Mouse (Mus musculus): ENCODE results near the gene Fibin. TPM values are rescaled to one million over a fixed set of nuclear protein-coding genes. Genes with fewer than 3 reads are reported as not detected.

Fibin gene
- total and polyA plus RNA-seq, 3 experiments: not detected

DNA sequence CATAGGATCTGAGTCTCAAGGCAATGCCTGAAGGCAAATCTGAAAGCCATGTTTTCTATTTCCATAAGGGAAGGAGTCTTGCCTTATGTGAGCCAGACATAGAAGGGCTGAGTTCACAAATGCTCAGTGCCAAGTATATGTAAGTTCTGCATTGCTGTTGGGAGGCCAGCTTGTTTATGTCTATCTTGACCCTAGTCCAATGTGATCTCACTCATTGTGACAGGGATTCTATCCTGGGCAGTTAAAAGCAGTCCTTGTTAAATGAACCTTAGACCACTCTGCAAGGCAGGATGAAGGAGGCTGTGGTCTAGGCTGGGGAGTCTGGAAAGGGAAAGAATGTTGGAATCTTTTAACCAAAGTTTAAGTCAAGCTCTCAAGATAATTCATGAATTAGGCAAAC is 45.8 kb upstream of the Fibin start:
- Histone ChIP-seq H3K79me2 (replicated peaks; ENCODE audit: control insufficient read depth, extremely low read depth, insufficient read depth, poor library complexity, severe bottlenecking) (no peaks in the 10 kb centered on the region), H3K4me2 (ENCODE audit: insufficient read depth, low read depth, poor library complexity, severe bottlenecking) (no peak overlapping the region), H3K36me3 (replicated peaks in 1 of 2; ENCODE audit: control insufficient read depth in 1 of 2, insufficient read depth in 1 of 2, low read length in 1 of 2) (no peaks in the 10 kb centered on the region), H3K9ac (ENCODE audit: insufficient read depth, low read depth) (no peak overlapping the region), H3K9me3 (replicated peaks; ENCODE audit: low read length) (peaks cover 41% of the 10 kb centered on the region), H3K27ac (ENCODE audit: insufficient read depth, low read depth) (no peak overlapping the region), H3K4me1 (ENCODE audit: control insufficient read depth in 1 of 2, insufficient read depth in 2 of 2) (no peaks in the 10 kb centered on the region), H3K4me3 (replicated peaks in 1 of 3; ENCODE audit: low read depth in 2 of 3, low read length in 2 of 3, poor library complexity in 1 of 3) (no peak overlapping the region), H3K27me3 (replicated peaks) (no peaks in the 10 kb centered on the region)
- TF ChIP-seq UBTF (IDR thresholded peaks at IDR 0.05; ENCODE audit: low read depth, low read length): no peak
- no peak for TF ChIP-seq KAT2A (IDR thresholded peaks at IDR 0.05; ENCODE audit: insufficient replicate concordance, low read length)
- TF ChIP-seq POLR2AphosphoS2 (IDR thresholded peaks at IDR 0.05; ENCODE audit: low read depth, low read length): no peak
- TF ChIP-seq ZMIZ1 (IDR thresholded peaks at IDR 0.05; ENCODE audit: low read depth, low read length): no peak
- TF ChIP-seq CTCF (conservative IDR thresholded peaks at IDR 0.05 in 1 of 2, IDR thresholded peaks at IDR 0.05 in 1 of 2; ENCODE audit: low read depth in 2 of 2, low read length in 2 of 2): no peak
- no peak for TF ChIP-seq MXI1 (IDR thresholded peaks at IDR 0.05; ENCODE audit: low read depth, low read length)
- no peak for TF ChIP-seq RCOR1 (conservative IDR thresholded peaks at IDR 0.05; ENCODE audit: low read depth, low read length)
- TF ChIP-seq E2F4 (IDR thresholded peaks at IDR 0.05; ENCODE audit: insufficient replicate concordance, low read depth, low read length): no peak
- TF ChIP-seq MAZ (IDR thresholded peaks at IDR 0.05; ENCODE audit: low read depth, low read length): no peak
- no peak for TF ChIP-seq ZC3H11A (IDR thresholded peaks at IDR 0.05; ENCODE audit: low read depth, low read length)
- TF ChIP-seq IRF4 (IDR thresholded peaks at IDR 0.05; ENCODE audit: low read depth, low read length): no peak
- no peak for TF ChIP-seq MAFK (IDR thresholded peaks at IDR 0.05; ENCODE audit: insufficient replicate concordance, low read length)
- TF ChIP-seq ZNF384 (IDR thresholded peaks at IDR 0.05; ENCODE audit: low read depth, low read length): no peak
- TF ChIP-seq SMC3 (IDR thresholded peaks at IDR 0.05; ENCODE audit: low read depth, low read length): no peak
- TF ChIP-seq NELFE (IDR thresholded peaks at IDR 0.05; ENCODE audit: low read depth, low read length): no peak
- no peak for TF ChIP-seq ETS1 (conservative IDR thresholded peaks at IDR 0.05; ENCODE audit: low read depth, low read length)
- DNase-seq (ENCODE audit: extremely low read depth): no peak
- in situ Hi-C loops (cut with MboI; ENCODE audit: low pct_ligation_motif_present, low pct_unique_long_range_greater_than_20kb, low sequenced_read_pairs) (no loop called here), dilution Hi-C loops (cut with MboI; ENCODE audit: extremely low pct_ligation_motif_present, extremely low pct_unique_long_range_greater_than_20kb, low sequenced_read_pairs) (no loop called here)

DNA sequence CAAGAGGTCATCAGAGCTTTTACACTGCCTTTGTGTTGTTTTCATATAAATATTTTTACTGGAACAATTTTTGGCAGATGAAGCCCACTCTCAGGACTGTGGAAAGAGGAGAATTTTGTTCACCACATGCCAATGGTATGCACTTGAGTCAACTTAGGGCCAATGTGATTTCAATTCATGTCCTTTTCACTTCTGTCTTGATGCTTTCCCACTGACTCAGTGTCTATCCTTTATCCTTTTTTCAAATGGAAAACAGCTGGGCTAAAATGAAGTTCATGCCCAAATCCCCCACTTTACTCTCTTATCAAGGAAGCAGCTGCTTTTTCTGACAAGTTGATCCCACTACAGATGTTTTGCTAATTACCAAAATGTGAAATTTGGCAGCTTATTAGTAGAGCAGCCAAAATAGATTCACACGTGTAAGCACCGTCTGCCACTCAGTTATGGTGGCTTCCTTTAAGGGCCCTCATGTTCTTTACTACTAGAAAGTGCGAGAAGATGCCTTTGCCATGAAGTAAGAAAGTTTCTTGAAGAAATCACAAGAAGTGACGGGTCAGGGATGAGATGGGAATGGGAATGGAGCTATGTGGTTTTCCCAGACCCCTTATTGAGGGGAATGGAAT is 29.8 kb upstream of the Fibin start:
- no peak overlapping the region for H3K4me2 ChIP-seq (ENCODE audit: insufficient read depth, low read depth, poor library complexity, severe bottlenecking)
- no peaks in the 10 kb centered on the region for H3K36me3 ChIP-seq (replicated peaks in 1 of 2; ENCODE audit: control insufficient read depth in 1 of 2, insufficient read depth in 1 of 2, low read length in 1 of 2)
- no peak overlapping the region for H3K9ac ChIP-seq (ENCODE audit: insufficient read depth, low read depth)
- H3K79me2 ChIP-seq (replicated peaks; ENCODE audit: control insufficient read depth, extremely low read depth, insufficient read depth, poor library complexity, severe bottlenecking): no peaks in the 10 kb centered on the region
- dilution Hi-C loops (cut with MboI; ENCODE audit: extremely low pct_ligation_motif_present, extremely low pct_unique_long_range_greater_than_20kb, low sequenced_read_pairs) (no loop called here), in situ Hi-C loops (cut with MboI; ENCODE audit: low pct_ligation_motif_present, low pct_unique_long_range_greater_than_20kb, low sequenced_read_pairs) (no loop called here)
- no peaks in the 10 kb centered on the region for H3K27me3 ChIP-seq (replicated peaks)
- no peaks in the 10 kb centered on the region for H3K4me1 ChIP-seq (ENCODE audit: control insufficient read depth in 1 of 2, insufficient read depth in 2 of 2)
- H3K4me3 ChIP-seq (replicated peaks in 1 of 3; ENCODE audit: low read depth in 2 of 3, low read length in 2 of 3, poor library complexity in 1 of 3): no peak overlapping the region
- no peak for DNase-seq (ENCODE audit: extremely low read depth)
- TF ChIP-seq NRF1 (IDR thresholded peaks at IDR 0.05; ENCODE audit: low read depth, low read length): no peak
- no peak overlapping the region for H3K27ac ChIP-seq (ENCODE audit: insufficient read depth, low read depth)
- H3K9me3 ChIP-seq (replicated peaks; ENCODE audit: low read length): peaks cover 41% of the 10 kb centered on the region

Measured in CH12.LX (cell line).